Mouse (Mus musculus) limb, embryonic 15.5 days (tissue): ENCODE measurements around the gene Apol9a. TPM values are rescaled to one million over a fixed set of nuclear protein-coding genes. Genes with fewer than 3 reads are reported as not detected.
"Not testable (repeated sequence)": the region's sequence is repeated elsewhere in the genome, so short reads cannot be mapped to it uniquely, and the experiment has no call there.

ENCODE experiments used
- ATAC-seq: fragments of 200-750 bp; cut with Nextera tagmentation; 2 replicates; pipeline ENCODE4 v1.8.0; 2017; ENCODE audit warnings: low read depth, moderate TSS enrichment; ENCODE audit not compliant: insufficient number of reproducible peaks, low FRiP score, low TSS enrichment
- H3K27ac ChIP-seq: fragments of 300-500 bp; sonication (generic); 2 replicates; pipeline ENCODE4 v1.5.1; 2015; ENCODE audit warnings: moderate library complexity, mild to moderate bottlenecking, inconsistent platforms
- H3K27me3 ChIP-seq: fragments of 300-500 bp; sonication (generic); 2 replicates; pipeline ENCODE4 v1.6.1; 2015; ENCODE audit warnings: inconsistent platforms
- H3K36me3 ChIP-seq: fragments of 300-500 bp; sonication (generic); 2 replicates; pipeline ENCODE4 v1.6.1; 2015; ENCODE audit warnings: inconsistent platforms
- H3K4me1 ChIP-seq: fragments of 300-500 bp; sonication (generic); 2 replicates; pipeline ENCODE4 v1.6.1; 2015; ENCODE audit warnings: inconsistent platforms
- H3K4me2 ChIP-seq: fragments of 300-500 bp; sonication (generic); 2 replicates; pipeline ENCODE4 v1.6.1; 2015; ENCODE audit warnings: mild to moderate bottlenecking, inconsistent platforms
- H3K4me3 ChIP-seq: fragments of 300-500 bp; sonication (generic); 2 replicates; pipeline ENCODE4 v1.5.1; 2015; ENCODE audit warnings: mild to moderate bottlenecking, inconsistent platforms
- H3K9ac ChIP-seq: fragments of 300-500 bp; sonication (generic); 2 replicates; pipeline ENCODE4 v1.6.1; 2015; ENCODE audit warnings: inconsistent platforms
- H3K9me3 ChIP-seq: fragments of 300-500 bp; sonication (generic); 2 replicates; pipeline ENCODE4 v1.6.1; 2016; ENCODE audit warnings: inconsistent platforms
- WGBS: fragments of 180-500 bp; shearing (Covaris S2); methylation state at CpG from one replicate; pipeline ENCODE4 v1.1.7; 2015; 5-methylcytosine and 5-hydroxymethylcytosine counted together
- polyA plus RNA-seq: library from polyadenylated mRNA; unstranded; fragments of >200 nt; fragmentation: Nextera tagmentation; extraction: Ambion mirVana; gene quantifications from 2 replicates; pipeline ENCODE4 v1.2.1, GENCODE M21; 2015

The Apol9a gene
- polyA plus RNA-seq, 1 experiment from 2014 or later = not detected

DNA sequence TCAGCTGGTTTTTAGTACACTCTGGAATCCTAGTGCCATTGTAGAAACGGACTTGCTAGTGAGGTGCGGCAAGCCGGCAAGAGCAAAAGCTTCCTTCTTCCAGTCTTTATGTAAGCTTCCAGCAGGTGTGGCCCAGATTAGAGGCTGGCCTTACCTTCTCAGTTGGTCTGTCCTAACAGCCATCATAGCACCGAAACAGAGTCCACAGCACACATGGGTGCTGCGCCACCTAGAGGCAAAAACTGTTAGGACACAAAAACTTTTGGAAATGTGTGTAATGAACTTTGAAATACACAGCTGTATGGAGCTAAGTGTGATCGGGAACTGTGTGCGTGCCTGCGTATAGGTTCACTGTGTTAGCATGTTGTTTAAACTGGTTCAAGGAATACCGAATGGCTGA is 11.9 kb downstream of the Apol9a start, which contains the start of gene Apol7a:
TSS of gene Apol7a (minus strand) at position 84 of the 400 bp plus-strand sequence.
- H3K4me1 ChIP-seq, H3K9me3 ChIP-seq, H3K4me3 ChIP-seq, H3K27me3 ChIP-seq, H3K36me3 ChIP-seq, ATAC-seq, H3K4me2 ChIP-seq, H3K9ac ChIP-seq, H3K27ac ChIP-seq: not testable (repeated sequence)
- WGBS = 62% methylated on average over 9 of the region's 9 CpGs

DNA sequence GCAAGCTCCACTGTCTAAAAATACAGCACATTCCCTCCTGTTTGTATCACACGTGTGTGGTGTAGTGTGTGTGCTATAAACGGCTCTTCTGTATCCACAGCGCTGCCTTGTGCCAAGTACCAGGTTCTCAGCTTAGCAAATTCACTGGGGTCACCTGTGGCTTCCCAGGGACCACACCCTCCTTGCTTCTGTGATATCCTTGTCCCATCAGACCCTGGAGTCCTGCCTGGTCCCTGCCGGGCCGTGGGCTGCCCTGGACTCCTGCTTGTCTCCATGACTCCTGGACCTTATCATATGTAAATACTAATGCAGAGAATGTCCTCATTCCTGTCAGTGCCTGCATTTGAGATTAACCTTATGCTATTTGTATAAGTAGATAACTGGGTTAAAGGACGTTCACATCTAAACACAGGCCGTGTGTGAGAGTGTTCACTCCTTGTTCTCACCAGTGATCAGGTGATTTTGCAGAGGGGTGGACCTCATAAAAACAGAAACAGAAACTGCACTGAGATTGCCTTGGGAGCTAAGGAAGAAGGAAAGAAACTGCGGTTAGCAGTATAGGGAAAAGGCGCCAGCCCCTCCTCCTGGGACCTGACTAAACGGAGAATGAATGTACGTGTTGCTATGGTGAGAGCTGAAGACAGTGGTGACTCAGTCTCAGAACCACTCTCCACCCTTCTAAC is 13.3 kb downstream of the Apol9a start:
- 52% methylated on average over 11 of the region's 11 CpGs for WGBS
- not testable (repeated sequence) for H3K9me3 ChIP-seq, ATAC-seq, H3K4me2 ChIP-seq, H3K27ac ChIP-seq, H3K36me3 ChIP-seq, H3K4me1 ChIP-seq, H3K4me3 ChIP-seq, H3K27me3 ChIP-seq, H3K9ac ChIP-seq

DNA sequence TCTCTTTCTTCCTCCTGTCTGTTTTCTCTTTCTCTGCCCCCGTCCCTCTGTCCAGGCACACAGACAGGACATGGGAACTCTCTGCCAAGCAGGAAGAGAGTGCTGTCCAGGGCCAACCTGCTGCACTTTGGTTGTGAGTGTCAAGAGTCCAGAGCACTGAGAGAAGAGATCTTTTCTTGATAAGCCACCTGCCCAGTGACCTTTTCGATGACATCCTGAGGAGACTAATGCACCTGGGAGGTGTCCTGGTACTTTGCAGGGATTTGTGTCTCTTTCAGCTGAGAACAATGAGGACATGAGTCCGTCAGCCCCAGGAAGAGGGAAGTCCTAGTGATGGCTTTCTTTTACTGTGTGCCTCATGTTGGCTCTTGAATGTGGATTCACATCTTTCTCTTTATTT is 17.1 kb downstream of the Apol9a start:
- ATAC-seq, H3K27me3 ChIP-seq, H3K9me3 ChIP-seq, H3K4me2 ChIP-seq, H3K27ac ChIP-seq, H3K4me1 ChIP-seq, H3K9ac ChIP-seq, H3K36me3 ChIP-seq, H3K4me3 ChIP-seq: not testable (repeated sequence)
- 65% methylated on average over 3 of the region's 3 CpGs for whole genome bisulfite sequencing

DNA sequence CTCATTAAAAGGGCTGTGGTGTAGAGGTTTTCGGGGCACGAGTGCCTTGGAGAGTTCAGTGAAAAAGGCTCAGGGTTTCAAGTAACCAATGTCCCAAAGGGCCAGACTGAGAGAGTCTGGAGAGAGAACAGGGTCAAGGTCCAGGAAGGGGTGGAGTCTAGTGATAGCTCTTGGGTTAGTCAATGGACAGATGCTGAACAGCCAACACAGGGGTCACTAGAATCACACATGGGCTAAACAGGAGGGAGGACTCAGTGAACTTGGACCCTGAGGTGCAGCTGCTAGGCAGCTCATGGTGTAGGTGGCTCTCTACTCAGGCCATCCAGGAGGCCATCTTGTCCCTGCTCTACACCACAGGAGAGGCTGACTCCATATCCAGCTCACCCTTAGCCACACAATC is 23.5 kb downstream of the Apol9a start:
- Histone ChIP-seq H3K9me3 (no peaks in the 10 kb centered on the region), H3K27me3 (no peaks in the 10 kb centered on the region), H3K4me3 (no peak overlapping the region), H3K9ac (no peak overlapping the region), H3K4me1 (no peaks in the 10 kb centered on the region), H3K27ac (no peak overlapping the region), H3K36me3 (no peaks in the 10 kb centered on the region), H3K4me2 (no peak overlapping the region)
- no peak for ATAC-seq
- WGBS = 72% methylated on average over 2 of the region's 2 CpGs

DNA sequence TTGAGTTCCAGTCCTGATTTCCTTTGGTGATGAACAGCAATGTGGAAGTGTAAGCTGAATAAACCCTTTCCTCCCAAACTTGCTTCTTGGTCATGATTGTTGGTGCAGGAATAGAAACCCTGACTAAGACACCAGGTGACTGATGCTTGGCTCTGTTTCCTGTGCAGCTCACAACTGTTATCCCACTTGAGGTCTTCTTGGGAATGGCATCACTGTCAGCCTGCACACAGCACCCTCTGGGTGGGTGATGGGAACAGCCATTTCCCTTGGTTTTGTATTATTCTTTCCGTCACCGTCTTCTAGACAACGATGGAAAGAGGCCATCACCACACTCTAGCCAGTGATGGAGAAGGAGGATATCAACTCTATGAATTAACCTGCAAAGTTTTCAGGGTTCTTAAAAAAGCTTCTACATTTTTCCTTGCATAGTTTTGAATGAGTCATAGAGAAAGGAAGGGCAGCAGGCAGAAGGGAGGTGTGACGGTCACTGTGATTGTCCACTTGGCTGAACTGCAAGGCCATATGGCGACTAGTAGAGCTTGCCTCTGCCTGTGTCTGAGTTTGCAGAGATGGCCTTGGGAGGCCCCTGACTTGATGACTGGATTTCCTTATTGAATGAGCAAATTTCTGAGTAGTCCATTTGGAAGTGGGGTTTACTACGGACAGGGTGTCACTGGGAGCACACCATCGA is 26.4 kb downstream of the Apol9a start:
- H3K4me1 ChIP-seq = no peaks in the 10 kb centered on the region
- WGBS = 90% methylated on average over 7 of the region's 7 CpGs
- H3K36me3 ChIP-seq = no peaks in the 10 kb centered on the region
- no peak overlapping the region for H3K4me2 ChIP-seq
- no peaks in the 10 kb centered on the region for H3K27me3 ChIP-seq
- H3K9me3 ChIP-seq = no peaks in the 10 kb centered on the region
- H3K4me3 ChIP-seq = no peak overlapping the region
- no peak for ATAC-seq
- no peak overlapping the region for H3K9ac ChIP-seq
- no peak overlapping the region for H3K27ac ChIP-seq

GRCm38 (mm10) chr15:77382880-77383279 is 28.1 kb downstream of the Apol9a start:
- no peak overlapping the region for H3K4me2 ChIP-seq
- H3K27ac ChIP-seq = no peak overlapping the region
- H3K36me3 ChIP-seq = no peaks in the 10 kb centered on the region
- no peaks in the 10 kb centered on the region for H3K9me3 ChIP-seq
- no peak for ATAC-seq
- no peaks in the 10 kb centered on the region for H3K4me1 ChIP-seq
- H3K4me3 ChIP-seq = no peak overlapping the region
- no peak overlapping the region for H3K9ac ChIP-seq
- no peaks in the 10 kb centered on the region for H3K27me3 ChIP-seq
- 48% methylated on average over 1 of the region's 1 CpGs for WGBS

- Histone ChIP-seq H3K4me1 (no peaks in the 10 kb centered on the region), H3K27ac (no peak overlapping the region), H3K9ac (no peak overlapping the region), H3K9me3 (no peaks in the 10 kb centered on the region), H3K27me3 (no peaks in the 10 kb centered on the region), H3K4me3 (no peak overlapping the region), H3K36me3 (no peaks in the 10 kb centered on the region), H3K4me2 (no peak overlapping the region)
- 81% methylated on average over 11 of the region's 11 CpGs for WGBS
- ATAC-seq = no peak
Observed at GRCm38 (mm10) chr15:77382271-77382850, 28.6 kb downstream of the Apol9a start.

DNA sequence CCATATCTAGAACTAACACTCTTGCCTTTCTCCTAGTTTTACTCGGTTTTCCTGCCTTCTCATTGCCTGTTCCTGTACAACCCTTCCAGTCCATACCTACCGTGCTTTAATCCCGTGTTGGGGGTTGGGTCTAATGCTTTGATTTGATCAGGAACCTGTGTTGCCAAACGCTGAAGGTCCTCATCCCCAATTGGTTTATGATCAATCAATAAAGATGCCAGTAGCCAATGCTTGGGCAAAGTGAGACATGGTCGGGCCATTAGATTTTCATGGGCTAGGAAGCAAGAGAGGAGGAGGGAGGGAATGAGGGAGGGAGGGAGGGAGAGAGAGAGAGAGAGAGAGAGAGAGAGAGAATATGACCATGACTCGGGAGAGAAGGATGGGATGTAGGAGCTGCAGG is 29.5 kb downstream of the Apol9a start:
- H3K4me1 ChIP-seq = no peaks in the 10 kb centered on the region
- H3K4me2 ChIP-seq = no peak overlapping the region
- 66% methylated on average over 6 of the region's 6 CpGs for WGBS
- H3K27me3 ChIP-seq = no peaks in the 10 kb centered on the region
- no peak overlapping the region for H3K4me3 ChIP-seq
- H3K9ac ChIP-seq = no peak overlapping the region
- no peak overlapping the region for H3K27ac ChIP-seq
- no peaks in the 10 kb centered on the region for H3K36me3 ChIP-seq
- no peak for ATAC-seq
- H3K9me3 ChIP-seq = no peaks in the 10 kb centered on the region

DNA sequence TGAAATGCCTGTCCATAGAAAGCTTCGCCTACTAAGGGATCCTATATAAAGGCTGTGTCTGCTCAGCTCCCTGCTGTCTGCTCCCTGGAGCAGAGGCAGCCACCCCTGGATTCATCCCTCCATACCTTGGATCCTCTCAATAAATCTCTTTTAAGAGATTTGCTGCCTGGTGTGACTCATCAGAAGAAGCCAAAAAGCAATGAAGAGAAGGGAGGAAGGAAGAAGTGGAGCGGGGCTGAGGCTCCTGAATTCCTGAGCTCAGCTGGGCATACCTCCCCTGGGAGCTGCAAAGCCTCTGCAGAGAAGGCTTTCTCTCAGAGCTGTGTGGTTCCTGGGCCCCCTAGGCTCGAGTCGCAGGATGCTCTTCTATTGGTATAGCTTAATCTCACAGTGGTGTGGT is 31.0 kb downstream of the Apol9a start:
- no peak for ATAC-seq
- H3K9me3 ChIP-seq = no peaks in the 10 kb centered on the region
- WGBS = 42% methylated on average over 4 of the region's 4 CpGs

DNA sequence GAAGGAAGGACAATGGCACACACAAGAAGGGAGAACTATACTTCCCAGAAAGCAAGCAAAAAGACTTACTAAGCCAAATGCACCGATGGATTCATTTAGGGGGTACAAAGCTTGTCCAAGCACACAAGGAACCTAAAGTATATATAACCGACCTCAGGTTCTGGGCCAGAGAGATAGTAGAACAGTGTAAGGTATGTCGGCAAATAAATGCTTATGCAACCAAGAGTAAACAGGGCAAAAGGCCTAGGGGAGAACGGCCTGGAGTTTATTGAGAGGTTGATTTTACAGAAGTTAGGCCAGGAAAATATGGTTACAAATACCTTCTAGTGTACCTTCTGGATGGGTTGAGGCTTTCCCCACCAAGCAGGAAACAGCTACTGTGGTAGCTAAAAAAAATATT is 33.5 kb downstream of the Apol9a start:
- no peak for ATAC-seq
- Histone ChIP-seq H3K9me3 (no peaks in the 10 kb centered on the region), H3K27ac (no peak overlapping the region), H3K4me2 (no peak overlapping the region), H3K4me1 (no peaks in the 10 kb centered on the region), H3K36me3 (no peaks in the 10 kb centered on the region), H3K4me3 (no peak overlapping the region), H3K9ac (no peak overlapping the region), H3K27me3 (no peaks in the 10 kb centered on the region)
- 87% methylated on average over 4 of the region's 4 CpGs for WGBS

More for the DNA sequence above, 31.0 kb downstream of the Apol9a start:
- Histone ChIP-seq H3K27ac (no peak overlapping the region), H3K4me3 (no peak overlapping the region), H3K9ac (no peak overlapping the region), H3K36me3 (no peaks in the 10 kb centered on the region), H3K27me3 (no peaks in the 10 kb centered on the region), H3K4me1 (no peaks in the 10 kb centered on the region), H3K4me2 (no peak overlapping the region)

DNA sequence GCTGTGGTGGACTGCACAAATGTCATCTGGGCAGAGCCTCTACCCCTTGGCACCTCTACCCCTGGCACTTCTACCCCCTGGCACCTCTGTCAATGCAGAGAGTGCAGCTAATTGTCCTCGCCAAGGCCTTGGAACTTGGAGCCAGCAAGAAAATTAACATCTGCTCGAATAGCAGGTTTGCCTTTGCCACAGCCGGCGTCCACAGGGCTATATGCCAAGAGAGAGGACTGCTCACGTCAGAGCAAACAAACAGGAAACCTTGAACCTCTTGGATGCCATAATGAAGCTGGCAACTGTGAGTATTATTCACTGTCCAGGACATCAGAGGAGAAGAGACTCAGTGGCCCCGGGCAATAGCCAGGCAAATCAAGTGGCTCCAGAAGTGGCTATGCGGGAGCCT is 34.0 kb downstream of the Apol9a start:
- no peak for ATAC-seq
- H3K9me3 ChIP-seq = no peaks in the 10 kb centered on the region
- WGBS = 74% methylated on average over 7 of the region's 7 CpGs
- no peaks in the 10 kb centered on the region for H3K27me3 ChIP-seq
- no peak overlapping the region for H3K27ac ChIP-seq
- no peak overlapping the region for H3K4me3 ChIP-seq
- no peak overlapping the region for H3K4me2 ChIP-seq
- no peaks in the 10 kb centered on the region for H3K4me1 ChIP-seq
- H3K9ac ChIP-seq = no peak overlapping the region
- no peaks in the 10 kb centered on the region for H3K36me3 ChIP-seq

GRCm38 (mm10) chr15:77370588-77370987 is 40.3 kb downstream of the Apol9a start:
- 82% methylated on average over 8 of the region's 8 CpGs for WGBS

More at GRCm38 (mm10) chr15:77370588-77370987, 40.3 kb downstream of the Apol9a start:
- Histone ChIP-seq H3K4me2 (no peak overlapping the region), H3K36me3 (no peaks in the 10 kb centered on the region), H3K9ac (no peak overlapping the region), H3K9me3 (no peaks in the 10 kb centered on the region), H3K27me3 (no peaks in the 10 kb centered on the region), H3K4me1 (peaks cover 31% of the 10 kb centered on the region), H3K4me3 (no peak overlapping the region), H3K27ac (no peak overlapping the region)
- no peak for ATAC-seq
